Mouse (Mus musculus) lung, postnatal 0 days (tissue): ENCODE measurements around the gene Dus1l. TPM values are rescaled to one million over a fixed set of nuclear protein-coding genes. Genes with fewer than 3 reads are reported as not detected.
"Not testable (repeated sequence)": the region's sequence is repeated elsewhere in the genome, so short reads cannot be mapped to it uniquely, and the experiment has no call there.

Experiments used
- ATAC-seq: fragments of 200-750 bp; cut with Nextera tagmentation; 2 replicates; pipeline ENCODE4 v1.8.0; 2017; ENCODE audit warnings: moderate library complexity
- DNase-seq: peaks from one replicate; pipeline ENCODE4 v3.0.0-alpha.2; 2016; ENCODE audit warnings: low spot score
- H3K27ac ChIP-seq: fragments of 300-500 bp; sonication (generic); 2 replicates; pipeline ENCODE4 v1.5.1; 2014; ENCODE audit warnings: antibody characterized with exemption, mild to moderate bottlenecking, low read length, mixed read lengths
- H3K27me3 ChIP-seq: fragments of 300-500 bp; sonication (generic); replicated peaks from 2 replicates; pipeline ENCODE4 v1.6.1; 2014; ENCODE audit warnings: low read length, mixed read lengths; ENCODE audit not compliant: insufficient read depth
- H3K36me3 ChIP-seq: fragments of 300-500 bp; sonication (generic); 2 replicates; pipeline ENCODE4 v1.6.1; 2014; ENCODE audit warnings: low read length, mixed read lengths; ENCODE audit not compliant: insufficient read depth
- H3K4me1 ChIP-seq: fragments of 300-500 bp; sonication (generic); 2 replicates; pipeline ENCODE4 v1.6.1; 2014; ENCODE audit warnings: antibody characterized with exemption, low read depth, low read length, mixed read lengths; ENCODE audit not compliant: insufficient read depth
- H3K4me2 ChIP-seq: fragments of 300-500 bp; sonication (generic); replicated peaks from 2 replicates; pipeline ENCODE4 v1.6.1; 2014; ENCODE audit warnings: low read depth, mild to moderate bottlenecking, low read length, moderate library complexity, mixed read lengths
- H3K4me3 ChIP-seq: fragments of 300-500 bp; sonication (generic); 2 replicates; pipeline ENCODE4 v1.5.1; 2014; ENCODE audit warnings: low read depth, low read length
- H3K9ac ChIP-seq: fragments of 300-500 bp; sonication (generic); replicated peaks from 2 replicates; pipeline ENCODE4 v1.6.1; 2014; ENCODE audit warnings: low read depth, mild to moderate bottlenecking
- H3K9me3 ChIP-seq: fragments of 300-500 bp; sonication (generic); 2 replicates; pipeline ENCODE4 v1.6.1; 2016; ENCODE audit warnings: low read length, mixed read lengths
- CTCF ChIP-seq: IDR thresholded peaks from 2 replicates; pipeline ENCODE4 v1.5.1; 2016; ENCODE audit warnings: antibody characterized with exemption, mild to moderate bottlenecking
- EP300 ChIP-seq: IDR thresholded peaks from 2 replicates; pipeline ENCODE4 v1.6.1; 2016; ENCODE audit warnings: antibody characterized with exemption, mild to moderate bottlenecking, control low read depth
- WGBS: fragments of 180-500 bp; shearing (Covaris S2); extraction: QIAGEN DNeasy Blood & Tissue Kit; methylation state at CpG from one replicate; pipeline ENCODE4 v1.1.7; 2014; 5-methylcytosine and 5-hydroxymethylcytosine counted together
- polyA plus RNA-seq: library from polyadenylated mRNA; unstranded; fragments of >200 nt; fragmentation: Nextera tagmentation; extraction: Ambion mirVana; gene quantifications from 2 replicates; pipeline ENCODE4 v1.2.1, GENCODE M21; 2015

Dus1l gene
- polyA plus RNA-seq, 1 experiment from 2014 or later = 43.1 TPM

GRCm38 (mm10) chr11:120785145-120785544 is 11.1 kb downstream of the Dus1l start:
- Histone ChIP-seq H3K4me3 (peak overlapping the region; percentile 80), H3K4me1 (peaks cover 13% of the 10 kb centered on the region; the same call in 1 of the 2 replicates), H3K27me3 (no peaks in the 10 kb centered on the region), H3K9ac (peak overlapping the region; percentile 84), H3K27ac (peak overlapping the region; percentile 82; the same call in 1 of the 2 replicates), H3K4me2 (peak overlapping the region; percentile 99), H3K9me3 (no peaks in the 10 kb centered on the region), H3K36me3 (peaks cover 17% of the 10 kb centered on the region; the same call in 1 of the 2 replicates)
- TF ChIP-seq EP300 = no peak
- no peak for ATAC-seq
- DNase-seq = no peak
- WGBS = 29% methylated on average over 9 of the region's 9 CpGs

DNA sequence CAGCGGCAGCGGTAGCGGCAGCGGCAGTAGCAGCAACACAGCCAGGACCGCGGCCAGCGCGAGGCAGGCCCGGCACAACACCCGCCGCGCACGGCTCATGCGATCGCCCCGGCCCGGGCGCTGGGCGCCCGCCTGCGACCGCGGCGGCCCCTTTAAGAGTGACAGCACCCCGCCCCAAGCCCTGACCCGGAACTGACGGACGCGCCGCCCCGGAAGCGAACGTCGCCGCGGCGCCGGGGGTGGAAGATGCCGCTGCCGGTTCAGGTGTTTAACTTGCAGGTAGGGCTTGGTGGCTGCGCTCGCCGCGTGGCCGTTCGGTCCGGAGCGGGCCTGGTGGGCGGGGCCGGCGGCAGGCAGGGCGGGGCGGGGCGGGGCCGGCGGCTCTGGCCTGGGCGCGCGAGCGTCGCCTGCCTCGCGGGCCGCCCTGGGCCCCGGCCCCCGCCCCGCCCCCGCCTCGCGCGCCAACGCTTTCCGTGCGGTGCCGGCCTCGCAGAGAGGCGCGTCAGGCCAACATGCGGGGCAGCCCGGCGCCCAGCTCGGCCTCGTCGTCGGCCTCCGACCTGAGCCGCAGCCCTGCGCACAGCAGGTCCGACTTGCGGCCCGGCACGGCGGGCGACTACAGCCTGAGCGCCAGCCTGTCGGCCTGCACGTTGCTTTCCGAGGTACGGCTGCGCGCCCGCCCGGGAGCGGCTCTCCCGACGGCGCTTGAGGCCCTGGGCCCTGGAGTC is 12.0 kb downstream of the Dus1l start, which contains the start of the genes Rfng and Gps1:
TSS of gene Rfng (minus strand) at position 144 of the 728 bp plus-strand sequence.
TSS of gene Gps1 (plus strand) at position 209 of the 728 bp plus-strand sequence.
- under 1% methylated on average over 71 of the region's 107 CpGs for WGBS
- H3K4me2 ChIP-seq = peak within 1 kb of the TSS; percentile 99
- H3K27me3 ChIP-seq = no peaks in the 10 kb centered on the region
- ATAC-seq (peak; percentile 88), DNase-seq (peak; percentile 92)
- peaks cover 13% of the 10 kb centered on the region; the same call in 1 of the 2 replicates for H3K4me1 ChIP-seq
- H3K27ac ChIP-seq = peak within 1 kb of the TSS; percentile 82
- H3K9me3 ChIP-seq = no peaks in the 10 kb centered on the region
- peak within 1 kb of the TSS; percentile 80 for H3K4me3 ChIP-seq
- TF ChIP-seq EP300 = no peak
- TF ChIP-seq CTCF = no peak
- H3K36me3 ChIP-seq = peaks cover 12% of the 10 kb centered on the region; the same call in 1 of the 2 replicates
- peak within 1 kb of the TSS; percentile 84 for H3K9ac ChIP-seq

GRCm38 (mm10) chr11:120783426-120784063 is 12.7 kb downstream of the Dus1l start:
- H3K36me3 ChIP-seq = 0 out of 2 replicates have a peak, but pooled peaks cover 10% of the 10 kb centered on the region
- peak overlapping the region; percentile 80 for H3K4me3 ChIP-seq
- H3K27ac ChIP-seq = peak overlapping the region; percentile 82
- peak overlapping the region; percentile 99 for H3K4me2 ChIP-seq
- no peak for DNase-seq
- 4% methylated on average over 31 of the region's 42 CpGs for whole genome bisulfite sequencing
- ATAC-seq = peak; percentile 9; the same call in 1 of the 2 replicates
- TF ChIP-seq CTCF (no peak), EP300 (no peak)
- H3K9ac ChIP-seq = peak overlapping the region; percentile 84
- H3K9me3 ChIP-seq = no peaks in the 10 kb centered on the region
- peaks cover 13% of the 10 kb centered on the region; the same call in 1 of the 2 replicates for H3K4me1 ChIP-seq
- no peaks in the 10 kb centered on the region for H3K27me3 ChIP-seq

GRCm38 (mm10) chr11:120781361-120781760 is 14.8 kb downstream of the Dus1l start:
- not testable (repeated sequence) for H3K9ac ChIP-seq, H3K9me3 ChIP-seq, H3K27ac ChIP-seq, ATAC-seq, H3K27me3 ChIP-seq, H3K4me3 ChIP-seq, H3K36me3 ChIP-seq, H3K4me2 ChIP-seq, DNase-seq
- 100% methylated on average over 5 of the region's 6 CpGs for WGBS
- H3K4me1 ChIP-seq = peaks cover 13% of the 10 kb centered on the region; the same call in 1 of the 2 replicates

GRCm38 (mm10) chr11:120779876-120780275 is 16.3 kb downstream of the Dus1l start:
- Histone ChIP-seq H3K27ac (no peak overlapping the region), H3K9ac (no peak overlapping the region), H3K9me3 (no peaks in the 10 kb centered on the region), H3K4me2 (no peak overlapping the region), H3K27me3 (no peaks in the 10 kb centered on the region), H3K4me3 (no peak overlapping the region), H3K36me3 (no peaks in the 10 kb centered on the region), H3K4me1 (peaks cover 9% of the 10 kb centered on the region; the same call in 1 of the 2 replicates)
- DNase-seq (no peak), ATAC-seq (no peak)
- no peak for TF ChIP-seq EP300
- TF ChIP-seq CTCF = no peak
- WGBS = 88% methylated on average over 1 of the region's 1 CpGs

DNA sequence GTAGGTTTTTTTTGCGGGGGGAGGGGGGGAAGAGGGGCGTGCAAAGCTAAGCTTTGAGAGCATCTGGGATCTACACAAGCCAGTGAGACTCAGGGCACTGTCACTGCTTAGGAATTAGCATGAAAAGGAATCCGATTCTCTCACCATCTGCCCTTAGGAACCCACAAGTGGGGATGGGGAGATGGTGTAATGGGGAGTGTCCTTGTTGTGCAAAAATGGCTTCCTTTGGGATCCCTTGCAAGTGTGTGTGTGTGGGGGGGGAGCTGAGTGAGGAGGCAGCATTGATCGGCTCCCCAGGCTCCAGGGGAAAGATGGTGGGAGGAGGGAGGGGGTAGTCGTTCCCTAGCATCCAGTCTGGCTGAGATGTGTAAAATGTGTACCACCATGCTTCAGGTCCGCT is 19.1 kb downstream of the Dus1l start:
- H3K9me3 ChIP-seq = no peaks in the 10 kb centered on the region
- no peak overlapping the region for H3K4me2 ChIP-seq
- DNase-seq (no peak), ATAC-seq (no peak)
- H3K9ac ChIP-seq = 0 out of 2 replicates have a peak overlapping the region, but pooled peaks have one; percentile 8
- no peak overlapping the region for H3K27ac ChIP-seq
- H3K36me3 ChIP-seq = no peaks in the 10 kb centered on the region
- no peak for TF ChIP-seq CTCF
- no peak for TF ChIP-seq EP300
- H3K27me3 ChIP-seq = no peaks in the 10 kb centered on the region
- H3K4me3 ChIP-seq = no peak overlapping the region
- 47% methylated on average over 6 of the region's 6 CpGs for WGBS
- H3K4me1 ChIP-seq = no peaks in the 10 kb centered on the region
